Mouse (Mus musculus): ENCODE measurements around the gene Bend7. TPM values are rescaled to one million over a fixed set of nuclear protein-coding genes. Genes with fewer than 3 reads are reported as not detected.

Bend7 gene
- total and polyA plus RNA-seq, 3 experiments: not detected

GRCm38 (mm10) chr2:4802395-4803176, 85.0 kb downstream of the Bend7 start:
- TF ChIP-seq MYB (IDR thresholded peaks at IDR 0.05; ENCODE audit: low read depth, low read length): no peak
- TF ChIP-seq SIN3A (IDR thresholded peaks at IDR 0.05; ENCODE audit: low read length): no peak
- no peak for TF ChIP-seq TBP (IDR thresholded peaks at IDR 0.05; ENCODE audit: low read depth, low read length)
- no peak for TF ChIP-seq NRF1 (IDR thresholded peaks at IDR 0.05; ENCODE audit: insufficient read depth, low read depth, low read length, poor library complexity, severe bottlenecking)
- TF ChIP-seq UBTF (IDR thresholded peaks at IDR 0.05; ENCODE audit: borderline replicate concordance, insufficient read depth, low read depth, low read length): no peak
- no peak for TF ChIP-seq TCF12 (IDR thresholded peaks at IDR 0.05; ENCODE audit: low read depth, low read length)
- TF ChIP-seq EP300 (IDR thresholded peaks at IDR 0.05; ENCODE audit: low read depth in 1 of 2, low read length in 2 of 2): no peak
- TF ChIP-seq KAT2A (conservative IDR thresholded peaks at IDR 0.05; ENCODE audit: low read depth, low read length): no peak
- no peak for TF ChIP-seq CHD1 (IDR thresholded peaks at IDR 0.05; ENCODE audit: low read depth, low read length)
- TF ChIP-seq CHD2 (IDR thresholded peaks at IDR 0.05; ENCODE audit: low read length): no peak
- TF ChIP-seq MEF2A (IDR thresholded peaks at IDR 0.05; ENCODE audit: extremely low read depth, insufficient replicate concordance, low read depth, low read length, poor library complexity, severe bottlenecking): no peak
- TF ChIP-seq GABPA (IDR thresholded peaks at IDR 0.05; ENCODE audit: low read depth, low read length): no peak
- TF ChIP-seq JUND (IDR thresholded peaks at IDR 0.05; ENCODE audit: low read depth, low read length): no peak
- no peak for TF ChIP-seq TAL1 (IDR thresholded peaks at IDR 0.05; ENCODE audit: low read length)
- no peak for TF ChIP-seq ZKSCAN1 (IDR thresholded peaks at IDR 0.05; ENCODE audit: low read depth, low read length)
- TF ChIP-seq MYC (IDR thresholded peaks at IDR 0.05; ENCODE audit: low read depth, low read length): no peak
- DNase-seq (ENCODE audit: low read depth, low spot score): no peak
- H3K4me1 ChIP-seq (ENCODE audit: control insufficient read depth in 1 of 2, insufficient read depth in 2 of 2, low read length in 2 of 2): no peaks in the 10 kb centered on the region
- no peak overlapping the region for H3K9ac ChIP-seq (ENCODE audit: control insufficient read depth, low read depth, low read length, poor library complexity, severe bottlenecking)
- no peak overlapping the region for H3K27ac ChIP-seq (ENCODE audit: control insufficient read depth, low read depth, low read length)
- no peaks in the 10 kb centered on the region for H3K36me3 ChIP-seq (ENCODE audit: control insufficient read depth in 1 of 2, insufficient read depth in 2 of 2, low read length in 2 of 2)
- no peaks in the 10 kb centered on the region for H3K79me2 ChIP-seq (ENCODE audit: control insufficient read depth, insufficient read depth, low read length, poor library complexity)
- H3K27me3 ChIP-seq (ENCODE audit: control insufficient read depth in 1 of 2, insufficient read depth in 2 of 2, low read length in 2 of 2): peaks cover 2 to 10% of the 10 kb centered on the region in 2 experiments
- H3K4me3 ChIP-seq (ENCODE audit: control insufficient read depth in 1 of 2, insufficient read depth in 1 of 2, low read depth in 2 of 2, low read length in 2 of 2): no peak overlapping the region
- no peaks in the 10 kb centered on the region for H3K9me3 ChIP-seq (replicated peaks; ENCODE audit: insufficient read depth, low read length)

GRCm38 (mm10) chr2:4816308-4816707, 98.7 kb downstream of the Bend7 start:
- no peaks in the 10 kb centered on the region for H3K79me2 ChIP-seq (ENCODE audit: control insufficient read depth, insufficient read depth, low read length, poor library complexity)
- H3K27ac ChIP-seq (ENCODE audit: control insufficient read depth, low read depth, low read length): no peak overlapping the region
- H3K9ac ChIP-seq (ENCODE audit: control insufficient read depth, low read depth, low read length, poor library complexity, severe bottlenecking): no peak overlapping the region
- H3K27me3 ChIP-seq (ENCODE audit: control insufficient read depth in 1 of 2, insufficient read depth in 2 of 2, low read length in 2 of 2): peaks cover 1 to 2% of the 10 kb centered on the region in 2 experiments; a peak in 2 of 4 replicates
- H3K4me1 ChIP-seq (ENCODE audit: control insufficient read depth in 1 of 2, insufficient read depth in 2 of 2, low read length in 2 of 2): no peaks in the 10 kb centered on the region
- DNase-seq (ENCODE audit: low read depth, low spot score): no peak
- H3K9me3 ChIP-seq (replicated peaks; ENCODE audit: insufficient read depth, low read length): no peaks in the 10 kb centered on the region
- no peaks in the 10 kb centered on the region for H3K36me3 ChIP-seq (ENCODE audit: control insufficient read depth in 1 of 2, insufficient read depth in 2 of 2, low read length in 2 of 2)
- TF ChIP-seq E2F4 (IDR thresholded peaks at IDR 0.05; ENCODE audit: borderline replicate concordance, low read depth, low read length) (no peak), NRF1 (IDR thresholded peaks at IDR 0.05; ENCODE audit: insufficient read depth, low read depth, low read length, poor library complexity, severe bottlenecking) (no peak), BHLHE40 (IDR thresholded peaks at IDR 0.05; ENCODE audit: borderline replicate concordance, low read depth, low read length) (no peak), USF2 (IDR thresholded peaks at IDR 0.05; ENCODE audit: borderline replicate concordance in 1 of 2, insufficient read depth in 1 of 2, low read depth in 1 of 2, low read length in 2 of 2) (no peak), MYC (IDR thresholded peaks at IDR 0.05; ENCODE audit: low read depth, low read length) (no peak), JUND (IDR thresholded peaks at IDR 0.05; ENCODE audit: low read depth, low read length) (no peak), USF1 (IDR thresholded peaks at IDR 0.05; ENCODE audit: low read depth, low read length) (no peak), KAT2A (conservative IDR thresholded peaks at IDR 0.05; ENCODE audit: low read depth, low read length) (no peak)
- no peak overlapping the region for H3K4me3 ChIP-seq (ENCODE audit: control insufficient read depth in 1 of 2, insufficient read depth in 1 of 2, low read depth in 2 of 2, low read length in 2 of 2)

Data from MEL (cell line).